Mouse (Mus musculus): ENCODE measurements around the gene Isg15.

- TF ChIP-seq CTCF (conservative IDR thresholded peaks at IDR 0.05; ENCODE audit: low read length) (no peak), NANOG (IDR thresholded peaks at IDR 0.05; ENCODE audit: borderline replicate concordance, low read length) (no peak), POU5F1 (IDR thresholded peaks at IDR 0.05; ENCODE audit: borderline replicate concordance, low read length) (no peak)
Measured at GRCm38 (mm10) chr4:156236651-156237447, 36.2 kb upstream of the Isg15 start.

Measured in E14TG2a.4 (cell line).